Mouse (Mus musculus) skeletal muscle tissue, adult 2 months (tissue): Measurements from ENCODE around the gene Naif1.
A peak's percentile ranks its signal among the peaks of the same experiment; 100 is the strongest.

ENCODE experiments used
- DNase-seq: peaks from one replicate; pipeline ENCODE4 v3.0.0-alpha.2; 2012; ENCODE audit warnings: low read depth, low spot score

The Naif1 gene

GRCm38 (mm10) chr2:32449761-32450754 lies at the start of gene Naif1:
Gene Naif1 (plus strand): TSS chr2:32450457.
- DNase-seq, result no peak

- DNase-seq, result peak; percentile 93
Observed at GRCm38 (mm10) chr2:32404663-32405062, 45.6 kb upstream of the Naif1 start.

- no peak for DNase-seq
Observed at GRCm38 (mm10) chr2:32407144-32407824, 43.0 kb upstream of the Naif1 start.

GRCm38 (mm10) chr2:32408429-32409424 lies 41.5 kb upstream of the Naif1 start:
- DNase-seq, result no peak

GRCm38 (mm10) chr2:32411407-32411806 lies 38.9 kb upstream of the Naif1 start:
- DNase-seq, result no peak

GRCm38 (mm10) chr2:32412742-32413531 lies 37.3 kb upstream of the Naif1 start:
- no peak for DNase-seq

GRCm38 (mm10) chr2:32413936-32414335 lies 36.3 kb upstream of the Naif1 start:
- no peak for DNase-seq

- peak; percentile 90 for DNase-seq
Observed at GRCm38 (mm10) chr2:32415801-32416200, 34.5 kb upstream of the Naif1 start.

- DNase-seq, result peak; percentile 93
Observed at GRCm38 (mm10) chr2:32416556-32416955, 33.7 kb upstream of the Naif1 start.

- DNase-seq, result no peak
Observed at GRCm38 (mm10) chr2:32417486-32417885, 32.8 kb upstream of the Naif1 start.

- DNase-seq, result peak; percentile 83
Observed at GRCm38 (mm10) chr2:32418430-32419151, 31.7 kb upstream of the Naif1 start.

- DNase-seq, result peak; percentile 98
Observed at GRCm38 (mm10) chr2:32419359-32419758, 30.9 kb upstream of the Naif1 start.

- DNase-seq, result no peak
Observed at GRCm38 (mm10) chr2:32420066-32420608, 30.1 kb upstream of the Naif1 start.

- no peak for DNase-seq
Observed at GRCm38 (mm10) chr2:32420647-32421046, 29.6 kb upstream of the Naif1 start.

- peak; percentile 79 for DNase-seq
Observed at GRCm38 (mm10) chr2:32421851-32422251, 28.4 kb upstream of the Naif1 start.

- peak; percentile 97 for DNase-seq
Observed at GRCm38 (mm10) chr2:32423481-32424331, 26.6 kb upstream of the Naif1 start.

GRCm38 (mm10) chr2:32424796-32425195 lies 25.5 kb upstream of the Naif1 start:
- no peak for DNase-seq

GRCm38 (mm10) chr2:32425568-32425967 lies 24.7 kb upstream of the Naif1 start:
- no peak for DNase-seq

GRCm38 (mm10) chr2:32426141-32426540 lies 24.1 kb upstream of the Naif1 start:
- no peak for DNase-seq
